Mouse (Mus musculus): ENCODE results near the gene Cacna1a.
"Not testable (repeated sequence)": the region's sequence is repeated elsewhere in the genome, so short reads cannot be mapped to it uniquely, and the experiment has no call there.

The Cacna1a gene

DNA sequence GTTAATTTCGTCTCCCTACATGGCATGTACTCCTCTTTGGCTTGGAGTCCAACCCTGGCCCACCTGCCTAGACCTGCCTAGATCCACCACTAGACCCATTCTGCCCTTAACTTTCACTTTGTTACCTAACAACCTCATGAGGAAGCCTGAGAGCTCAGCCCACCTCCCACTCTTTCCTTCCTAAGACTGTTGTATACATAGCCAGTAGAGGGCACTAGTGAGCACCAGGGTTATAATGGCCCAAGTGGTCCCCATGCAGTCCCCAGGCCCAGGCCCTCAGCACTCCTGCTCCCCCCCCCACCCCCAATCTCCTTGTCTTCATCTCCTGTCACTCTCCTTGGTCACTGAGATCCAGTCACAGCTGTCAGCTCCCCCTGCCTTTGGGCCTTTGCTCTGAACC is 86.2 kb downstream of the Cacna1a start:
- in situ Hi-C loops (cut with MboI) = no loop called here

DNA sequence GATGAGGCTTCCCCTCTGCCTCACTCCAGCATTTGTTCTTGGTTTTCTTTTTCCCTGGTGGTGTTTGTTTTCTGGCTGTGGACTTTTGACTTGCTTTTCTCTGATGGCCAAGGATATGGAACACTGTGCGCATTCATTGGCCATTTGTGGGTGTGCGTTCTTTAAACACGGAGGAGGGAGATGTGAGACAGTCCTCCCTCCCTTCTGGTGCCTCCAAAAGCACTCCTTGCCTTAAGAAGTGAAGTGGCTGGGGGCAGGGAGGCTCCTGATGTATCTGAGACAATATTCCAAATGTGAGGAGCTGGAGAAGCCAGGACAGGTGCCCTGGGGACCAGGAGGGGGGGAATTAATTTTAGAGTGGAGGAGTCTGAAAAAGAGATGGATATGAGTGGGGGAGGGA is 89.1 kb downstream of the Cacna1a start:
- in situ Hi-C loops (cut with MboI) = no loop called here

- in situ Hi-C loops (cut with MboI) = no loop called here
Observed at GRCm38 (mm10) chr8:84483004-84483403, 94.8 kb downstream of the Cacna1a start.

DNA sequence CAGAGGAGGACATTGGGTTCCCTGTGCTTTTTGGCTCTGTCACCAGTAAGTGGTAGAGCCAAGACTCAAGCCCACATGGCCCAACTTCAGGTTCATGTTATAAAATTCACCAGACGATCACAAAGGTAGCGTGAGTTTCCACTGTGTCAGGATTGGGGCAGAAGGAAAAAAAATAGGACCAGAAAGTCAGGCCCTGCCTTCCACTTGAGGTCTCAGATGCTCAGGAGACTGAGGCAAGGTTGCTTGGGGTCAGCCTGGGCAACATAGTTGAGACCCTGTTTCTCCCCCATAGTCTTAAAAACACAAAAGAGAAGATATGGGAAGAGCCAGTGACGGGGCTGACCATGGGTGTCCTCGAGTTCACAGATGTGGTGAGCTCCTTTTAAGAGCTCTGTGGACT is 97.1 kb downstream of the Cacna1a start:
- in situ Hi-C loops (cut with MboI) = no loop called here

GRCm38 (mm10) chr8:84485864-84486263 is 97.6 kb downstream of the Cacna1a start:
- in situ Hi-C loops (cut with MboI) = no loop called here

GRCm38 (mm10) chr8:84489223-84489622 is 101.0 kb downstream of the Cacna1a start:
- in situ Hi-C loops (cut with MboI) = no loop called here

GRCm38 (mm10) chr8:84494541-84495084 is 106.4 kb downstream of the Cacna1a start:
- in situ Hi-C loops (cut with MboI) = no loop called here

GRCm38 (mm10) chr8:84501181-84501580 is 112.9 kb downstream of the Cacna1a start:
- in situ Hi-C loops (cut with MboI) = no loop called here

DNA sequence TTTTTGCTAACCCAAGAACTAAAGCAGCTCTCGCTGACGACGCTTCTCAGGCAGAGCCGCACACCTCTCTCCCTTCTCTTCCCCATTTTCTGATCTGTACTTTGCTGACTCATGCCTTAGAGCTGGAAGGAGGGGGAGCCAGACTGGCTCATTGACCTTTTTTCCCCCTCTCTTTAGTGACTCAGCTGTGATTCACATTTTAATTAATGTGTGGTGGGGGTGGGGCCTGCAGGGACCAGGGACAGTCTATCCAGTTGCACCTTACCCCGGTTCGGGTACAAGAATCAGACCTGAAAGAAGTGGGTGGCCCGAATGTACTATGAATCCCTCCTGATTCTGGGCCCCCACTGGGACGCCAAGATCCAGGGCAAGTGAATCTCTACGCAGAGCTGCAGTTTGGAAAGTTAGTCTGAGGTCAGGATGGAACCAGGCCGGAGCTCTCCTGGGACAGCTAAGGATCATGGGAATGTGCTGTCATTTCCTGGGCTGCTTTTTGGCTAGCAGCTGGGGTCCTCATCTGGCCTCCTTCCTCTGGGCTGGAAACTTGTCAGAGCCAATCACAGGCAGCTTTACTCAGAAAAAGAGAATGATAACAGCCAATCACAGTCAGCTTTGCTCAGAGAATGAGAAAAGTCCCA is 113.5 kb downstream of the Cacna1a start:
- in situ Hi-C loops (cut with MboI) = no loop called here

- in situ Hi-C loops (cut with MboI) = no loop called here
Observed at GRCm38 (mm10) chr8:84502638-84503037, 114.4 kb downstream of the Cacna1a start.

GRCm38 (mm10) chr8:84507220-84507619 is 119.0 kb downstream of the Cacna1a start:
- in situ Hi-C loops (cut with MboI) = no loop called here

- in situ Hi-C loops (cut with MboI) = not testable (repeated sequence)
Observed at GRCm38 (mm10) chr8:84509764-84510163, 121.5 kb downstream of the Cacna1a start.

DNA sequence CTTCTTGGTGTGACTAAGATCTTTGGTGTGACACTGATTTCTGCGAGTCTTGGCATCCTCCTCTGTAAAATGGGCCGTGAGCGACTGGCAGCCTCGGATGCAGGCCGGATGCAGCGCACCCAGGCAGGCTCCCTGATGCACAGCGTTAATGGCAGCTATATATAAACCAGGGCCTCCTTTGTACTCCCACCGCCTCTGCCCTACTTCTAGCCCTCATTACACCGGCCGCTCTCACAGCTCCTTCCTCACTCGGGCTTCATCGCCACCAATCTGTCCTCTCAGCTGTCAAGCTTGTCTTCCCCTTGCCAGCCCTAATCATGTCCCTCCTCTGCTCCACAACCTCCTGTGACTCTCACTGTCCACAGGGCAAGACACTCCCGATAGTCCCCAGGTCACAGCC is 123.4 kb downstream of the Cacna1a start:
- in situ Hi-C loops (cut with MboI) = no loop called here

DNA sequence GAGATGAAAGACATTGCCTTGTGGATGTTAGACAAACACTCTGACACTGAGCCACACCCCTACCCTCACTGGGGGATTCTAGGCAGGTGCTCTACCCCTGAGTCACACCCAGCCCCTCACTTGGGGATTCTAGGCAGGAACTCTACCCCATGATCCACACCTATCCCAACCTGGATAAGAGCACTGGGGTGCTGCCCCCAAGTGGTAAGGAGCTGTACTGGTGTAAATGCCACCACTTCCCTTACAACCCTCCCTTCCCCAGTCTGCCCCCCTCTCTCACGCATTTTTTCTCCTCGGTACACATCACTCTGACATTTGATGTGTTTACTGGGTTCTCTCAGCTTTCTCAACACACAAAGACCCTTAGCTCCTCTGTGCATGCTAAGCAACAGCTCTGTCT is 125.5 kb downstream of the Cacna1a start:
- in situ Hi-C loops (cut with MboI) = no loop called here

DNA sequence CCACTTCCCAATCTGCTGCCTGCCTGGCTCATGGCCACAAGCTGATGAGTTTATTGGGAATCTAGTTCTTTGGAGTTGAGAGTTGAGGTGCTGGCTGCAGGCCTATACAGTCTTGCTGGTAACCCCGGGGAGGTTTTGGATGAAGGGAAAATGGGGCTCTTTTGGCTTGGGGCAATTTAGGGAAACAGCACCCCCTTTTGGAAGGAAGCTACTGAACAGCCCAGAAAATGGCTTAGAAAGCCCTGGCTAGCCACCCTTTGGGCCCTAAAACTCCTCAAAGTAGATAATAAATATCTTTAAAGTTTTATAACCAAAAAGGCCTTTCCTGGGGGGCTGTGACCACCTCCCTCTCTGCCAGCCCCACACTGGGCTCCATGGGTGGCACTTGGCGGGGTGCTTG is 129.9 kb downstream of the Cacna1a start:
- in situ Hi-C loops (cut with MboI) = no loop called here

DNA sequence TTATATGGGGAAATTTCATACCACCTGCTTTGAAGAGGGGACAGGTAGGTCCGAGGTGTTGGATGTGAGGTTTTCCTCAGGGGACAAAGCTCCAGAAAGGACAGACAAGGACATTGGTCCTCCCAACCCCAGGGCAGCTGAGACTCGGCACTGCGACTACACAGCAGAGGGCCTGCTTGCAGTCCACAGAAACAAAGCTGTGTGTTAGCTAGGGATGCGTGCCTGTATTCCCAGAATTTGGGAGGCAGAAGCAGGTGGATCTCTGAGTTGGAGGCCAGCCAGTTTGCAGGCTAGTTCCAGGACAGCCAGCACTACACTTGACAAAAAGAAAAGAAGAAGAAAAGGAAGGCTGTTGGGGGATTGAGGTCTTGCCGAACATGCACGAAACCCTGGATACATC is 130.5 kb downstream of the Cacna1a start:
- in situ Hi-C loops (cut with MboI) = no loop called here

DNA sequence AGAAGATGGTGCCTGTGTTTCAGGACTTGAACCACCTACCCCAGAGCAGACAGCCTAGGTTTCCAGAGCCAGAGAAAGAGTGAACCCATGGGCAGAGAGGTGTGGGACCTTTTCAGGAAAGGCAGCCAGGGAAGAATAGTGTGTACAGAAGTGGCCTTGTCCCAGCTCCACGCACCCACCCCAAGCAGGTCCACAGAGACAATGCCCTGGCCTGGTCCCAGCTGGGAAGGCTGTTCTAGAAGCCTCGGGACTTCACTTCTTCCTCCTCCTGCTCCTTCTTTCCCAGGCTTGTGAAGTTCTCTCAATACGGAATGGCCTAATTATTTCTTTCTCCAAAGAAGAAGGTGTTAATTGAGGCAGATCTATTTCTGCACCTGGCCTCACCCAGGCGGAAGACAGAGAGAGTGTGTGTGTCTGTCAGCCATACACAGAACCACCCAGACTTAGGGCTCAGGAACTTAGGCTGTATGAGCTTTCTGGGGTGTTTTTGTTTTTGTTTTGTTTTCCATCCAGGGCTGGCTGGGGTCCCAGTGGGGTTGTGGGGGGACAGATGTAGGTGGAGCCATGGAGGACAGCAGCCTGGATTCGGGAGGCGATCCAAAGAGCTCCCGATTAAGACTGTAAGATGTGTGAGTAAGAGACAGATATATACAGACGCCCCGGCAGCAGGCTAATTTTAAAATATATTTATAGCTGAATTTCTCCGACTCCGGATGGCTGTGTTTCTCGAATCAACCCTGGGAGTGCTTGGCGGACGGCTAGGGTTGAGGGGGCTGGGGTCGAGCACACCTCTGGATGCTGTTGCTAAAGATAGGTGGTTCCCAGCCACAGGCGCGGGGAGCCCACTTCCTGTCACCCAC is 131.8 kb downstream of the Cacna1a start:
- in situ Hi-C loops (cut with MboI) = no loop called here

GRCm38 (mm10) chr8:84520999-84521398 is 132.8 kb downstream of the Cacna1a start:
- in situ Hi-C loops (cut with MboI) = no loop called here

DNA sequence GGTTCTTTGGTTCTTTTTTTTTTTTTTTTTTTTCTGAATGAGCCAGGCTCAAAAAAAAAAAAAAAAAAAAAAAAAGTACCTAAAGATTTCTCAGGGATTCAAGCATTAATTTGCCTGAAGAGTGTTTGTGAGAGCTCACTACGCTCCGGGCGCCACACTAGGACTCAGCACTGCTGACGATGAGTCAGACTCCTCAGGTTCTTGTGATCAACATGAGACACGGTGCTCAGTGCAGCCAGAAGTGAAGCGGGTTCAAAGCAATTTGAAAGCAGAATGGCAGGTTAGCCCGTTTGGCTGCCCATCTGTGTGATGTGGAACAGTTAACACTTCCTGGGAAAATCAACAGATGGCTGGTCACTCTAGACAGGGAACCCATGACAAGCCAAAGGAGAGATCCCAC is 139.8 kb downstream of the Cacna1a start:
- in situ Hi-C loops (cut with MboI) = no loop called here

DNA sequence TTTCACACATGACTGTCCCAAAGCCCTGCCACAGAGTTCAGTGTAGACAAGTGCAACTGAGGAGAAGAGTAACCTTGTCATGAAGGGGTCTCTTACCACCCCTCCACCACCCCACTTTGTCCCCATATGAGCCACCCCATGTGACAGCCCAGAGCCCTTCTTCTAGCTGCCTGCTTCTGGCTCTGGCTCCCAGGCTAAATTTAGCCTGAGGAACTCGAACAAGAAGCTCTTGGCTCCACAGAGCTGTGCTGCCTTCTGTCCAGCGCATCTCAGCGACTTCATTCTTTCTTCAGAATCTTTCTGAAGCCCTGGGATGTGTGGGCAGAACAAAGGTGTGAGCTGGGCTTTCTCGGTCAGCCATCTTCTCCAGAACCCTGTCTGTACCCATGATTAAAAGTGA is 141.3 kb downstream of the Cacna1a start:
- in situ Hi-C loops (cut with MboI) = no loop called here

GRCm38 (mm10) chr8:84532725-84533124 is 144.5 kb downstream of the Cacna1a start:
- in situ Hi-C loops (cut with MboI) = no loop called here

DNA sequence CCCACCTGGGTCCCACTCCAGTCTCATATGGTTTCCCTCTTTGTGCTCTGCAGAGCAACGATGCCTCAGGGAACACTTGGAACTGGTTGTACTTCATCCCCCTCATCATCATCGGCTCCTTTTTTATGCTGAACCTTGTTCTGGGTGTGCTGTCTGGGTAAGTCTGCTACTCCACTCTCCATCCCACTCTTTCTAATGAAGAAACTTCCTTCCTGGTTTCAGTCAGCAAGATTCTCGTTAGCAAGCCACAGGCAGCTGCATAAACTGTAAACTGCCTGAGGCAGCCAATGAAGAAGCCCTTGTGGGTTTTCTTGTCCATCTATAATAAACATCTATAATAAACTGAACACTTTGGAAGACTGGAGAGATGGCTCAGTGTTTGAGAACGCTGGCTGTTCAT is 145.1 kb downstream of the Cacna1a start:
- in situ Hi-C loops (cut with MboI) = no loop called here

GRCm38 (mm10) chr8:84536917-84537316 is 148.7 kb downstream of the Cacna1a start:
- in situ Hi-C loops (cut with MboI) = no loop called here

All from mature B cell (primary cell).